Mouse (Mus musculus): ENCODE results near the gene Zyg11b. TPM values are rescaled to one million over a fixed set of nuclear protein-coding genes. Genes with fewer than 3 reads are reported as not detected.

Zyg11b gene
- total and polyA plus RNA-seq, 2 experiments = 5.8 to 28.8 TPM

DNA sequence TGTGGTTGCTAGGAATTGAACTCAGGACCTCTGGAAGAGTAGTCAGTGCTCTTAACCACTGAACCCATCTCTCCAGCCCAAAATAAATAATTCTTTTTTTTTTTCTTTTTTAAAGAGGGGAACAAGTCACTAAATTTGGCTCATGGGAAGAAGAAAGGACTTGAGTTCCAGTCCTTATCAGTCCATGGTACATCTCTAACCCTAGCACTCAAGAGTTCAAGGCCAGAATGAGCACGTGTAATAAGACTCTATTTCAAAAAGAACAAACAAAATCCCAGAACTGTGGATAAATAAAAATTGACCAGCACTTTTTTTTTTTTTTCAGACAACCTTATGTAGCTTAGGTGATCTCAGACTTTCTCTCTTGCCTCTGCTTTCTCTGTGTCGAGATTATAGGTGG lies 35.9 kb upstream of the Zyg11b start:
- Histone ChIP-seq H3K4me1 (ENCODE audit: control insufficient read depth, insufficient read depth, low read length) (peaks cover 18% of the 10 kb centered on the region), H3K9ac (ENCODE audit: low read depth, low read length) (no peak overlapping the region), H3K27ac (replicated peaks; ENCODE audit: insufficient read depth, low read depth, low read length) (peak overlapping the region; percentile 22; the same call in 1 of the 2 replicates), H3K27me3 (ENCODE audit: control insufficient read depth, insufficient read depth, low read length) (no peaks in the 10 kb centered on the region), H3K36me3 (ENCODE audit: control insufficient read depth, insufficient read depth, low read length) (peaks cover 10% of the 10 kb centered on the region), H3K4me3 (ENCODE audit: insufficient read depth, low read depth, low read length) (no peak overlapping the region), H3K79me2 (ENCODE audit: control insufficient read depth, insufficient read depth, low read length) (no peaks in the 10 kb centered on the region)
- 22% methylated on average over 2 of the region's 2 CpGs for WGBS
- DNase-seq (ENCODE audit: extremely low read depth, low read depth, low spot score) = peak; percentile 94
- no peak for TF ChIP-seq POLR2A (IDR thresholded peaks at IDR 0.05; ENCODE audit: extremely low read depth, insufficient read depth, low read length)
- TF ChIP-seq CTCF (IDR thresholded peaks at IDR 0.05; ENCODE audit: low read depth, low read length) = no peak

DNA sequence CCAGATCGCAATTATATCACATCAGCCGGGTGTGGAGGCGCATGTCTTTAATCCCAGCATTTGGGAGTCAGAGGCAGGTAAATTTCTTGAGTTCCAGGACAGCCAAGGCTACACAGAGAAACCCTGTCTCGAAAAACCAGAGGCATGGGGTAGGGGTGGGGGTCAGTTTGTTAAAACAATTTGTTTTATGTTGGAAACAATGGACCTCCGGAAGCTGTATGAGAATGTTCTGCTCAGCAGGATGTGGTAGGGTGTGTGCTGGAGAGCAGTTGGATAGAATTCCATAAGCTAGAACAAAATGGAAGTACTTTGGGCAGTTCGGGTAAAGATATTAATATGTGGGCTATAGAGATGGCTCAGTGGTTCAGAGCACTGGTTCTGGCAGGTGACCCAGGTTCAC lies 34.5 kb upstream of the Zyg11b start:
- Histone ChIP-seq H3K36me3 (ENCODE audit: control insufficient read depth, insufficient read depth, low read length) (peaks cover 10% of the 10 kb centered on the region), H3K4me3 (ENCODE audit: insufficient read depth, low read depth, low read length) (no peak overlapping the region), H3K4me1 (ENCODE audit: control insufficient read depth, insufficient read depth, low read length) (peaks cover 24% of the 10 kb centered on the region), H3K27ac (replicated peaks; ENCODE audit: insufficient read depth, low read depth, low read length) (no peak overlapping the region), H3K9ac (ENCODE audit: low read depth, low read length) (no peak overlapping the region), H3K27me3 (ENCODE audit: control insufficient read depth, insufficient read depth, low read length) (no peaks in the 10 kb centered on the region), H3K79me2 (ENCODE audit: control insufficient read depth, insufficient read depth, low read length) (no peaks in the 10 kb centered on the region)
- TF ChIP-seq CTCF (IDR thresholded peaks at IDR 0.05; ENCODE audit: low read depth, low read length) (no peak), POLR2A (IDR thresholded peaks at IDR 0.05; ENCODE audit: extremely low read depth, insufficient read depth, low read length) (no peak)
- WGBS = 85% methylated on average over 6 of the region's 6 CpGs
- no peak for DNase-seq (ENCODE audit: extremely low read depth, low read depth, low spot score)

DNA sequence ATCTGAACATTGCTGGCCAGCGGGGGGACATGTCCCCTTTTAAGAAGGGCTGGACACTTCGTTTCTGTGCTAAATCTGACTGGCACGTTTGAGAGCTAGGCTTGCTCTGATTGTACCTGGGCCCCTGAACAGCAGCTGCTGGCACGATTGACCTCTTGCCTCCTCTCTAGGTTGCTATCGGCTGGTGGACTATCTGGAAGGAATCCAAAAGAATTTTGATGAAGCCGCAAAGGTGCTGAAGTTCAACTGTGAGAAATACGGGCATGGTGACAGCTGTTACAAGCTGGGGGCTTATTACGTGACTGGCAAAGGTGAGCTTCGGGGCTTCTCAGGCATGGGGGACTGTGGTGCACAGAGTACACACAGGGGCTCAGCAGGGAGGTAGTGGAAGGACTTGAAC lies 31.1 kb upstream of the Zyg11b start:
- DNase-seq (ENCODE audit: extremely low read depth, low read depth, low spot score) = peak; percentile 83
- H3K4me3 ChIP-seq (ENCODE audit: insufficient read depth, low read depth, low read length) = no peak overlapping the region
- H3K4me1 ChIP-seq (ENCODE audit: control insufficient read depth, insufficient read depth, low read length) = peaks cover 12% of the 10 kb centered on the region; the same call in 1 of the 2 replicates
- no peaks in the 10 kb centered on the region for H3K27me3 ChIP-seq (ENCODE audit: control insufficient read depth, insufficient read depth, low read length)
- peak overlapping the region; percentile 83 for H3K27ac ChIP-seq (replicated peaks; ENCODE audit: insufficient read depth, low read depth, low read length)
- no peaks in the 10 kb centered on the region for H3K79me2 ChIP-seq (ENCODE audit: control insufficient read depth, insufficient read depth, low read length)
- H3K36me3 ChIP-seq (ENCODE audit: control insufficient read depth, insufficient read depth, low read length) = peaks cover 10% of the 10 kb centered on the region
- peak overlapping the region; percentile 33; the same call in 1 of the 2 replicates for H3K9ac ChIP-seq (ENCODE audit: low read depth, low read length)
- WGBS = 25% methylated on average over 9 of the region's 9 CpGs
- no peak for TF ChIP-seq CTCF (IDR thresholded peaks at IDR 0.05; ENCODE audit: low read depth, low read length)
- TF ChIP-seq POLR2A (IDR thresholded peaks at IDR 0.05; ENCODE audit: extremely low read depth, insufficient read depth, low read length) = no peak

DNA sequence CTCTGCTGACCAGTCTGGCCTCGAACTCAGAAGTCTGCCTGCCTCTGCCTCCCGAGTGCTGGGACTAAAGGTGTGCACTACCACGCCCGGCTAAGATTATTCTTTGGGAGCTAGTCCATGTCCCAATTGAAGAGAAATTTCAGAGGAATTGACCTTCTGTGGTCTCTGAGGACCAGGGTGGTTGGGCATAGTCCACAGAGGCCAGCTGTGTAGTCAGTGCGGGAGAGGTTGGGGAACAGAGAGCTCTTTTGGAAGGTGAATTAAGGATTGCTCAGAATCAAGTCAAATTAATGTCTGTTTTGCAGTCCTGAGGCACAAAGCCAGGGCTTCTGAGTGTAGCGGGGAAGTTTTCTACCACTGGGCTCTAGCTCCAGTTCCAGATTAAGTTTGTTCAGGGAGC lies 28.9 kb upstream of the Zyg11b start:
- WGBS = 27% methylated on average over 6 of the region's 6 CpGs
- Histone ChIP-seq H3K4me1 (ENCODE audit: control insufficient read depth, insufficient read depth, low read length) (peaks cover 12% of the 10 kb centered on the region; the same call in 1 of the 2 replicates), H3K27ac (replicated peaks; ENCODE audit: insufficient read depth, low read depth, low read length) (peak overlapping the region; percentile 77), H3K4me3 (ENCODE audit: insufficient read depth, low read depth, low read length) (no peak overlapping the region), H3K9ac (ENCODE audit: low read depth, low read length) (peak overlapping the region; percentile 16; the same call in 1 of the 2 replicates), H3K79me2 (ENCODE audit: control insufficient read depth, insufficient read depth, low read length) (no peaks in the 10 kb centered on the region), H3K27me3 (ENCODE audit: control insufficient read depth, insufficient read depth, low read length) (no peaks in the 10 kb centered on the region), H3K36me3 (ENCODE audit: control insufficient read depth, insufficient read depth, low read length) (peaks cover 5% of the 10 kb centered on the region; the same call in 1 of the 2 replicates)
- peak; percentile 67 for DNase-seq (ENCODE audit: extremely low read depth, low read depth, low spot score)
- TF ChIP-seq CTCF (IDR thresholded peaks at IDR 0.05; ENCODE audit: low read depth, low read length) = no peak
- TF ChIP-seq POLR2A (IDR thresholded peaks at IDR 0.05; ENCODE audit: extremely low read depth, insufficient read depth, low read length) = no peak

DNA sequence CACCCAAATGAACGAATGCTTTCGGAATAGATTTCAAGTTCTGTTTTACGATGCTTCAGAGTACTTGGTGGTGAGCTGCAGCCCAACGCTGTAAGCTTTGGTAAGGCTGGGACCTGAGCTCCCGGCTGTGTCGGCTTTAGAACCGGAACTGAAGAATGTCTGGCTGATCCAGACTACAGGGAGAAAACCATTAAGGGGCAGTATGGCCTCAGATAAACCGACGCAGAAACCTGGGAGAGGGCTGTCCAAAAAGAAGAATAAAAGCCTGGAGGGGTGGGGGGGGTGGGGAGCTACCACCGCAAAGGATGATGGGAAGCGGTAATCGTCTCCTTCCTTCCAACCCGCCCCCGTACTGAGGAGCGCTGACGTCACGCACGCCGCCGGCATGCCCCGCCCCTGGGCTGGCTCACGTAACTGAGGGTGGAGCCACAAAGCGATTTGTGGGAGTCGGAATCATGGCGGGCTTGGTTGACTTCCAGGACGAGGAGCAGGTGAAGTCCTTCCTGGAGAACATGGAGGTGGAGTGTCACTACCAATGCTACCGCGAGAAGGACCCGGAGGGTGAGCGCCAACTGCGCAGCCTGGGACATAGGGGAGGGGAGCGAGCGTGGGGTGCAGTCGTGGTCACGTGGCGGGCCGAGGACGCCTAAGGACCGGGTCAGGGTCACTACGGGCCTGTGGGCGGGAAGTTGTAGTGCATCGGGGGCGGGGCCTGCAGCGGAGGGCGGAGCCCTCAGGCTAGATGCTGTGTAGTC lies 27.0 kb upstream of the Zyg11b start, which contains the start of gene Coa7:
Coa7 (plus strand) TSS at position 411 of the 755 bp plus-strand sequence.
- TF ChIP-seq CTCF (IDR thresholded peaks at IDR 0.05; ENCODE audit: low read depth, low read length) (no peak), POLR2A (IDR thresholded peaks at IDR 0.05; ENCODE audit: extremely low read depth, insufficient read depth, low read length) (0 out of 2 replicates have a peak, but pooled peaks have one; percentile 26)
- no peaks in the 10 kb centered on the region for H3K27me3 ChIP-seq (ENCODE audit: control insufficient read depth, insufficient read depth, low read length)
- H3K27ac ChIP-seq (replicated peaks; ENCODE audit: insufficient read depth, low read depth, low read length) = peak within 1 kb of the TSS; percentile 99
- H3K9ac ChIP-seq (ENCODE audit: low read depth, low read length) = peak within 1 kb of the TSS; percentile 96
- H3K79me2 ChIP-seq (ENCODE audit: control insufficient read depth, insufficient read depth, low read length) = no peaks in the 10 kb centered on the region
- no peaks in the 10 kb centered on the region for H3K36me3 ChIP-seq (ENCODE audit: control insufficient read depth, insufficient read depth, low read length)
- H3K4me3 ChIP-seq (ENCODE audit: insufficient read depth, low read depth, low read length) = peak within 1 kb of the TSS; percentile 95
- H3K4me1 ChIP-seq (ENCODE audit: control insufficient read depth, insufficient read depth, low read length) = peaks cover 12% of the 10 kb centered on the region; the same call in 1 of the 2 replicates
- under 1% methylated on average over 45 of the region's 45 CpGs for WGBS
- DNase-seq (ENCODE audit: extremely low read depth, low read depth, low spot score) = peak; percentile 86
